Mouse (Mus musculus) kidney, embryonic 16.5 days (tissue): ENCODE data around the gene Madd. TPM values are rescaled to one million over a fixed set of nuclear protein-coding genes. Genes with fewer than 3 reads are reported as not detected.
"Not testable (repeated sequence)": the region's sequence is repeated elsewhere in the genome, so short reads cannot be mapped to it uniquely, and the experiment has no call there.

ENCODE experiments used
- ATAC-seq: fragments of 200-750 bp; cut with Nextera tagmentation; 2 replicates; pipeline ENCODE4 v1.8.0; 2017; ENCODE audit warnings: moderate TSS enrichment; ENCODE audit not compliant: low FRiP score, low TSS enrichment
- H3K27ac ChIP-seq: fragments of 300-500 bp; sonication (generic); 2 replicates; pipeline ENCODE4 v1.5.1; 2014; ENCODE audit warnings: low read length
- H3K27me3 ChIP-seq: fragments of 300-500 bp; sonication (generic); 2 replicates; pipeline ENCODE4 v1.6.1; 2014; ENCODE audit warnings: low read length, control low read depth, mixed read lengths; ENCODE audit not compliant: insufficient read depth
- H3K36me3 ChIP-seq: fragments of 300-500 bp; sonication (generic); 2 replicates; pipeline ENCODE4 v1.6.1; 2014; ENCODE audit warnings: low read length, control low read depth, mixed read lengths; ENCODE audit not compliant: insufficient read depth
- H3K4me1 ChIP-seq: fragments of 300-500 bp; sonication (generic); 2 replicates; pipeline ENCODE4 v1.6.1; 2014; ENCODE audit warnings: low read length, control low read depth, mixed read lengths; ENCODE audit not compliant: insufficient read depth
- H3K4me2 ChIP-seq: fragments of 300-500 bp; sonication (generic); replicated peaks from 2 replicates; pipeline ENCODE4 v1.6.1; 2014; ENCODE audit warnings: low read depth, low read length
- H3K4me3 ChIP-seq: fragments of 300-500 bp; sonication (generic); 2 replicates; pipeline ENCODE4 v1.5.1; 2014; ENCODE audit warnings: mild to moderate bottlenecking, low read length
- H3K9ac ChIP-seq: fragments of 300-500 bp; sonication (generic); replicated peaks from 2 replicates; pipeline ENCODE4 v1.6.1; 2014; ENCODE audit warnings: low read length
- H3K9me3 ChIP-seq: fragments of 300-500 bp; sonication (generic); 2 replicates; pipeline ENCODE4 v1.6.1; 2016; ENCODE audit warnings: low read length, control low read depth
- WGBS: fragments of 180-500 bp; shearing (Covaris S2); extraction: QIAGEN DNeasy Blood & Tissue Kit; methylation state at CpG from one replicate; pipeline ENCODE4 v1.1.7; 2014; 5-methylcytosine and 5-hydroxymethylcytosine counted together
- polyA plus RNA-seq: library from polyadenylated mRNA; unstranded; fragments of >200 nt; fragmentation: Nextera tagmentation; extraction: Ambion mirVana; gene quantifications from 2 replicates; pipeline ENCODE4 v1.2.1, GENCODE M21; 2015

Madd gene
- polyA plus RNA-seq, 1 experiment from 2014 or later, result 10.5 TPM

- H3K4me1 ChIP-seq, H3K4me2 ChIP-seq, H3K4me3 ChIP-seq, H3K9me3 ChIP-seq, H3K27ac ChIP-seq, ATAC-seq, H3K27me3 ChIP-seq, H3K9ac ChIP-seq, H3K36me3 ChIP-seq: not testable (repeated sequence)
- WGBS, result 93% methylated on average over 3 of the region's 3 CpGs
These were observed 71.8 kb downstream of the Madd start for GRCm38 (mm10) chr2:91111832-91112231.

- Histone ChIP-seq H3K36me3 (no peaks in the 10 kb centered on the region), H3K27me3 (no peaks in the 10 kb centered on the region), H3K27ac (no peak overlapping the region), H3K4me2 (no peak overlapping the region), H3K9ac (no peak overlapping the region), H3K4me3 (no peak overlapping the region), H3K9me3 (no peaks in the 10 kb centered on the region), H3K4me1 (peaks cover 3% of the 10 kb centered on the region)
- 72% methylated on average over 6 of the region's 6 CpGs for WGBS
- ATAC-seq, result no peak
These were observed 73.2 kb downstream of the Madd start for GRCm38 (mm10) chr2:91110429-91110828.

GRCm38 (mm10) chr2:91109807-91110385 lies 73.7 kb downstream of the Madd start:
- 87% methylated on average over 5 of the region's 5 CpGs for WGBS
- Histone ChIP-seq H3K36me3 (no peaks in the 10 kb centered on the region), H3K4me3 (no peak overlapping the region), H3K4me1 (no peaks in the 10 kb centered on the region), H3K27me3 (no peaks in the 10 kb centered on the region), H3K9ac (no peak overlapping the region), H3K4me2 (no peak overlapping the region), H3K9me3 (no peaks in the 10 kb centered on the region), H3K27ac (no peak overlapping the region)
- ATAC-seq, result no peak

GRCm38 (mm10) chr2:91109241-91109640 lies 74.4 kb downstream of the Madd start:
- no peak for ATAC-seq
- Histone ChIP-seq H3K9ac (no peak overlapping the region), H3K9me3 (no peaks in the 10 kb centered on the region), H3K27ac (no peak overlapping the region), H3K4me3 (no peak overlapping the region), H3K36me3 (no peaks in the 10 kb centered on the region), H3K4me1 (no peaks in the 10 kb centered on the region), H3K27me3 (no peaks in the 10 kb centered on the region), H3K4me2 (no peak overlapping the region)
- 83% methylated on average over 5 of the region's 5 CpGs for WGBS

- no peaks in the 10 kb centered on the region for H3K9me3 ChIP-seq
- no peak for ATAC-seq
- H3K36me3 ChIP-seq, result no peaks in the 10 kb centered on the region
- no peak overlapping the region for H3K27ac ChIP-seq
- H3K27me3 ChIP-seq, result no peaks in the 10 kb centered on the region
- H3K4me3 ChIP-seq, result no peak overlapping the region
- H3K4me1 ChIP-seq, result no peaks in the 10 kb centered on the region
- no peak overlapping the region for H3K4me2 ChIP-seq
- 79% methylated on average over 3 of the region's 3 CpGs for WGBS
- no peak overlapping the region for H3K9ac ChIP-seq
These were observed 75.5 kb downstream of the Madd start for GRCm38 (mm10) chr2:91108156-91108555.

- Histone ChIP-seq H3K27ac (no peak overlapping the region), H3K36me3 (no peaks in the 10 kb centered on the region), H3K4me3 (no peak overlapping the region), H3K27me3 (no peaks in the 10 kb centered on the region), H3K9ac (peak overlapping the region; percentile 55; the same call in 1 of the 2 replicates), H3K4me2 (no peak overlapping the region), H3K4me1 (no peaks in the 10 kb centered on the region), H3K9me3 (no peaks in the 10 kb centered on the region)
- 5% methylated on average over 7 of the region's 7 CpGs for WGBS
- peak; percentile 87 for ATAC-seq
These were observed 82.4 kb downstream of the Madd start for GRCm38 (mm10) chr2:91101124-91101740.

GRCm38 (mm10) chr2:91098156-91098555 lies 85.5 kb downstream of the Madd start:
- Histone ChIP-seq H3K36me3 (no peaks in the 10 kb centered on the region), H3K9me3 (no peaks in the 10 kb centered on the region), H3K4me2 (no peak overlapping the region), H3K4me3 (no peak overlapping the region), H3K9ac (no peak overlapping the region), H3K27ac (no peak overlapping the region), H3K27me3 (no peaks in the 10 kb centered on the region), H3K4me1 (no peaks in the 10 kb centered on the region)
- 85% methylated on average over 2 of the region's 2 CpGs for WGBS
- ATAC-seq, result no peak

GRCm38 (mm10) chr2:91097015-91097414 lies 86.6 kb downstream of the Madd start:
- no peak for ATAC-seq
- Histone ChIP-seq H3K4me1 (no peaks in the 10 kb centered on the region), H3K27ac (no peak overlapping the region), H3K4me3 (no peak overlapping the region), H3K9me3 (no peaks in the 10 kb centered on the region), H3K27me3 (no peaks in the 10 kb centered on the region), H3K36me3 (no peaks in the 10 kb centered on the region), H3K9ac (0 out of 2 replicates have a peak overlapping the region, but pooled peaks have one; percentile 9), H3K4me2 (no peak overlapping the region)
- 68% methylated on average over 10 of the region's 10 CpGs for WGBS

- 69% methylated on average over 14 of the region's 14 CpGs for WGBS
- no peaks in the 10 kb centered on the region for H3K4me1 ChIP-seq
These were observed 87.1 kb downstream of the Madd start for GRCm38 (mm10) chr2:91096524-91096923.

GRCm38 (mm10) chr2:91090827-91091226 lies 92.8 kb downstream of the Madd start:
- Histone ChIP-seq H3K36me3 (no peaks in the 10 kb centered on the region), H3K27ac (no peak overlapping the region), H3K4me2 (no peak overlapping the region), H3K4me3 (no peak overlapping the region), H3K9ac (no peak overlapping the region), H3K9me3 (no peaks in the 10 kb centered on the region), H3K27me3 (no peaks in the 10 kb centered on the region), H3K4me1 (no peaks in the 10 kb centered on the region)
- no peak for ATAC-seq
- WGBS, result 68% methylated on average over 6 of the region's 6 CpGs

More at GRCm38 (mm10) chr2:91096524-91096923, 87.1 kb downstream of the Madd start:
- Histone ChIP-seq H3K4me2 (no peak overlapping the region), H3K9me3 (no peaks in the 10 kb centered on the region), H3K27ac (no peak overlapping the region), H3K9ac (no peak overlapping the region), H3K36me3 (no peaks in the 10 kb centered on the region), H3K4me3 (no peak overlapping the region), H3K27me3 (no peaks in the 10 kb centered on the region)
- no peak for ATAC-seq
